Mouse (Mus musculus): ENCODE data around the gene Gm42372. TPM values are rescaled to one million over a fixed set of nuclear protein-coding genes. Genes with fewer than 3 reads are reported as not detected.

The Gm42372 gene
- total and polyA plus RNA-seq, 3 experiments = 0.15 to 0.61 (median 0.47) TPM

DNA sequence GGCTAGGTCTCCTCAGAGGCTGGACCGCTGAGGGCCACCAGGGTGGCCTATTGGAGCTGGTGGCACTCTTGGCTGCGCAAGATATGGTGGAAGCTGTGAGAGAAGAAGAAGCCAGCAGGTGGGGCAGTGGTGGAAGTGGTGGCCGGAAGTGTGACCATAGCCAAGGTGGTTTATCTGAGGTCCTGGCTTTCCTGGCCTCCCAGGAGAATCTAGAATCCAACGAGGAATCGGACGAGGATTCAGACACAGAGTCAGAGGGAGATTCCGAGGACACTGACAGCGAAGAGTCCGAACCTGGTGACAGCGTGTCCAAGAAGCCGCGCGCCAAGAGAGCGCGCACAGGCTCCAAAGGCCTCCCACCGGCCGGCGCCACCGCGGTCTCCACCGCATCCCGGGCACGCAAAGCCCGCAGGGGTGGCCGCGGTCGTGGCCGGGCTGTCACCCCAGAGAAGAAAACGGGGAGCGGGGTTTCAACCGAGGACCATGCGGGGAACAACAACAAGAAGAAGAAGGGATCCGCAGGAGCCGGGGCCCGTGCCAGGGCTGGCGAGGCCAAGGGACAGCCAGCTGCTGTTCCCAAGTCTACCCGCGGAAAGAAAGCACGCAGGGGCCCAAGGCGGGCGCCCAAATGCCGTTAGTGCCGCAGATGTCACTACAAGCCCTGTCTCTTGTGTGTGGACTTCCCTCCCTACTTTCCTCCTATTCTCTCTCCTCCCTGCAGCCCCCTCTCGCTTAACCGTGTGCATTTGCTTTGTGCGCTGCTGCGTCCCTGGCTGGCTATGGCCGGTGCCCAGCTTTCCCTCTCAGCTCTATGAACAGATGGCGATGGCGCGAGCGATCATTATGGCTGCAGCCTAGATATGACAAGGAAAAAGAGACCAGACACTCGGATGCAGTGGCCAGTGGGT is 36.2 kb upstream of the Gm42372 start:
- peaks cover 38% of the 10 kb centered on the region for H3K27me3 ChIP-seq (replicated peaks)
- H3K9ac ChIP-seq (ENCODE audit: insufficient read depth, low read depth) = no peak overlapping the region
- H3K4me2 ChIP-seq (ENCODE audit: insufficient read depth, low read depth, poor library complexity, severe bottlenecking) = no peak overlapping the region
- DNase-seq (ENCODE audit: extremely low read depth) = no peak
- TF ChIP-seq TBP (conservative IDR thresholded peaks at IDR 0.05; ENCODE audit: low read depth, low read length) (no peak), MXI1 (IDR thresholded peaks at IDR 0.05; ENCODE audit: low read depth, low read length) (no peak), ZMIZ1 (IDR thresholded peaks at IDR 0.05; ENCODE audit: low read depth, low read length) (no peak), E2F4 (IDR thresholded peaks at IDR 0.05; ENCODE audit: insufficient replicate concordance, low read depth, low read length) (no peak), MAFK (IDR thresholded peaks at IDR 0.05; ENCODE audit: insufficient replicate concordance, low read length) (no peak), JUN (IDR thresholded peaks at IDR 0.05; ENCODE audit: insufficient read depth, low read depth, low read length) (no peak), IRF4 (IDR thresholded peaks at IDR 0.05; ENCODE audit: low read depth, low read length) (no peak), MAZ (IDR thresholded peaks at IDR 0.05; ENCODE audit: low read depth, low read length) (no peak), HCFC1 (IDR thresholded peaks at IDR 0.05; ENCODE audit: low read depth, low read length) (no peak)
- no peak overlapping the region for H3K4me3 ChIP-seq (replicated peaks in 1 of 3; ENCODE audit: low read depth in 2 of 3, low read length in 2 of 3, poor library complexity in 1 of 3)
- dilution Hi-C loops (cut with MboI; ENCODE audit: extremely low pct_ligation_motif_present, extremely low pct_unique_long_range_greater_than_20kb, low sequenced_read_pairs) (no loop called here), in situ Hi-C loops (cut with MboI; ENCODE audit: low pct_ligation_motif_present, low pct_unique_long_range_greater_than_20kb, low sequenced_read_pairs) (no loop called here)
- no peaks in the 10 kb centered on the region for H3K36me3 ChIP-seq (replicated peaks in 1 of 2; ENCODE audit: control insufficient read depth in 1 of 2, insufficient read depth in 1 of 2, low read length in 1 of 2)
- H3K9me3 ChIP-seq (replicated peaks; ENCODE audit: low read length) = peaks cover 14% of the 10 kb centered on the region
- H3K79me2 ChIP-seq (replicated peaks; ENCODE audit: control insufficient read depth, extremely low read depth, insufficient read depth, poor library complexity, severe bottlenecking) = no peaks in the 10 kb centered on the region
- H3K27ac ChIP-seq (ENCODE audit: insufficient read depth, low read depth) = no peak overlapping the region
- H3K4me1 ChIP-seq (ENCODE audit: control insufficient read depth in 1 of 2, insufficient read depth in 2 of 2) = peaks cover 0 to 9% of the 10 kb centered on the region in 2 experiments; a peak in 1 of 4 replicates

DNA sequence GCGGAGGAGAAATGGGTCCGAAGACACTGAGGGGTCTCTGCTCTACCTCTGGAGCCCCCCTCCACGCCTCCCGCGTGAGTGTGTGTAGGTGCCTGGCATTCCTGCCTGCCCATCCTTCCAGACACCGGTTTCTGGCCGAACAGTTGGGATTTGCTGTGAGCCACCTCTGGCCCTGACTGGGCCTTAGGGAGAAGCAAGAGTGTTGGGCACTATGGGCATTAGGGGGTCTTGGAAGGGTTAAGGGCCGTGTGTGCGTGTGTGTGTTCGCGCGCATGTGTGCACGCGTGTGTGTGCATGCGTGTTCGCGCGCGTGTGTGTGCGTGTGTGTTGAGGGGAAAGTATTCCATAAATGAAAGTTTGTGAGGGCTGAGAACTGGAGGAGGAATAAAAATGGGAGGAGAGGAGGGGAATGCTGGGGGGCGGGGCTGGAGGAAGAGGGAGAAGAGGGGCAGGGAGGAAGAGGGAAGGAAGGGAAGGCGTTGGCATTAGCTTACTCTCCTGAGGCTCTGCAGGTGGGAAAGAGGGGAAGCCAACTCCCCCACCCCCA is 35.5 kb upstream of the Gm42372 start:
- Histone ChIP-seq H3K27ac (ENCODE audit: insufficient read depth, low read depth) (no peak overlapping the region), H3K4me2 (ENCODE audit: insufficient read depth, low read depth, poor library complexity, severe bottlenecking) (no peak overlapping the region), H3K4me1 (ENCODE audit: control insufficient read depth in 1 of 2, insufficient read depth in 2 of 2) (peaks cover 0 to 9% of the 10 kb centered on the region in 2 experiments; a peak in 1 of 4 replicates), H3K4me3 (replicated peaks in 1 of 3; ENCODE audit: low read depth in 2 of 3, low read length in 2 of 3, poor library complexity in 1 of 3) (no peak overlapping the region), H3K36me3 (replicated peaks in 1 of 2; ENCODE audit: control insufficient read depth in 1 of 2, insufficient read depth in 1 of 2, low read length in 1 of 2) (no peaks in the 10 kb centered on the region), H3K79me2 (replicated peaks; ENCODE audit: control insufficient read depth, extremely low read depth, insufficient read depth, poor library complexity, severe bottlenecking) (no peaks in the 10 kb centered on the region), H3K27me3 (replicated peaks) (peaks cover 38% of the 10 kb centered on the region), H3K9me3 (replicated peaks; ENCODE audit: low read length) (peaks cover 14% of the 10 kb centered on the region), H3K9ac (ENCODE audit: insufficient read depth, low read depth) (no peak overlapping the region)
- in situ Hi-C loops (cut with MboI; ENCODE audit: low pct_ligation_motif_present, low pct_unique_long_range_greater_than_20kb, low sequenced_read_pairs) = no loop called here
- no peak for TF ChIP-seq EP300 (IDR thresholded peaks at IDR 0.05; ENCODE audit: low read length)
- no peak for TF ChIP-seq ELF1 (IDR thresholded peaks at IDR 0.05; ENCODE audit: low read depth, low read length)
- no peak for TF ChIP-seq HCFC1 (IDR thresholded peaks at IDR 0.05; ENCODE audit: low read depth, low read length)
- no peak for TF ChIP-seq MAX (IDR thresholded peaks at IDR 0.05; ENCODE audit: low read length)
- TF ChIP-seq JUN (IDR thresholded peaks at IDR 0.05; ENCODE audit: insufficient read depth, low read depth, low read length) = no peak
- dilution Hi-C loops (cut with MboI; ENCODE audit: extremely low pct_ligation_motif_present, extremely low pct_unique_long_range_greater_than_20kb, low sequenced_read_pairs) = no loop called here
- DNase-seq (ENCODE audit: extremely low read depth) = no peak
